ENCODE assay signal across 24 mouse cellular contexts in the genomic region with DNA sequence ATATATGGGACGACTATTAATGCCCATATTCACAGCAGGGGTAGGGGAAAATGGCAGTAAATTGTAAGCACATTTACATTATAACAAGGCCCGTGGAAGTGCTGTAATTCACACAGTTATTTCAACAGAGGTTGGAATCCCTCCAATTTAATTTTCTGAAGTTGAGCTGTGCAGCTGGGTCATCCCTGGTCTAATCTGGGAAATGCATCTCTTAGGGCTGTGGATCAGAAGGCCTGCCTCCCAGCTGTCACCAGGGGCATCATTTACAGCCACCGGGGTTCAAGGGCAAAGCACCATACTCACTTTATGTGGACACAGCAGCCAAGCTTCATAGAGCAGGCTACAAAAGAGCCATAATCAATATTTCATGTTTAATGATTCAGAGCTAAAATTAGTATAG. TPM values are rescaled to one million over a fixed set of nuclear protein-coding genes. Genes with fewer than 3 reads are reported as not detected.
DNase-seq lines count a peak whose midpoint lies in the region; ATAC-seq lines count a peak whose summit lies in the region.
"Had no signal": no experiment of that assay in that cellular context is flagged by ENCODE, and none has a peak within 500 bp of the region (broad histone marks: within the 10 kb centered on the region; RNA-seq: fewer than 3 reads in every experiment).

No protein-coding gene starts in this region.

- ATAC-seq in midbrain, embryonic 11.5 days (ENCODE audit: low FRiP score), result peak; percentile 79
- peak; percentile 84 for ATAC-seq in midbrain, embryonic 13.5 days
- peak; percentile 88; the same call in 1 of the 2 replicates for ATAC-seq in neural tube, embryonic 14.5 days (ENCODE audit: low read depth)
- no peak for ATAC-seq in megakaryocyte, adult 5-6 weeks (ENCODE audit: poor library complexity, severe bottlenecking)
- ATAC-seq: activated CD4-positive, CD25-positive, alpha-beta regulatory T cell, adult 4 months; Patski had no signal

- WGBS in midbrain, embryonic 11.5 days, result 62% methylated on average over 3 of the region's 3 CpGs
- 79% methylated on average over 3 of the region's 3 CpGs for WGBS in midbrain, embryonic 10.5 days
- WGBS in midbrain, embryonic 13.5 days, result 31% methylated on average over 3 of the region's 3 CpGs
- WGBS in neural tube, embryonic 14.5 days, result 17% methylated on average over 3 of the region's 3 CpGs

- no peaks in the 10 kb centered on the region for H3K9me3 ChIP-seq in midbrain, embryonic 11.5 days (ENCODE audit: control insufficient read depth, low read length)
- H3K9me3 ChIP-seq in midbrain, embryonic 10.5 days (replicated peaks), result no peaks in the 10 kb centered on the region
- H3K9me3 ChIP-seq in midbrain, embryonic 13.5 days, result no peaks in the 10 kb centered on the region
- H3K9me3 ChIP-seq in neural tube, embryonic 14.5 days (ENCODE audit: control insufficient read depth, low read length), result no peaks in the 10 kb centered on the region
- H3K9me3 ChIP-seq: embryonic facial prominence, embryonic 13.5 days; heart, embryonic 13.5 days; kidney, embryonic 15.5 days; limb, embryonic 13.5 days; liver, embryonic 13.5 days had no signal

- no peak overlapping the region for H3K27ac ChIP-seq in midbrain, embryonic 11.5 days (ENCODE audit: low read depth, low read length)
- no peak overlapping the region for H3K27ac ChIP-seq in midbrain, embryonic 10.5 days (replicated peaks)
- no peak overlapping the region for H3K27ac ChIP-seq in midbrain, embryonic 13.5 days
- no peak overlapping the region for H3K27ac ChIP-seq in neural tube, embryonic 14.5 days (ENCODE audit: low read depth, low read length)
- H3K27ac ChIP-seq: embryonic facial prominence, embryonic 13.5 days; heart, embryonic 13.5 days; kidney, embryonic 15.5 days; limb, embryonic 13.5 days; liver, embryonic 13.5 days had no signal

- no peaks in the 10 kb centered on the region for H3K27me3 ChIP-seq in midbrain, embryonic 11.5 days (ENCODE audit: control insufficient read depth, insufficient read depth, low read length)
- no peaks in the 10 kb centered on the region for H3K27me3 ChIP-seq in midbrain, embryonic 10.5 days (ENCODE audit: low read depth, poor library complexity, severe bottlenecking)
- no peaks in the 10 kb centered on the region for H3K27me3 ChIP-seq in midbrain, embryonic 13.5 days
- H3K27me3 ChIP-seq in neural tube, embryonic 14.5 days (ENCODE audit: control insufficient read depth, insufficient read depth, low read length), result no peaks in the 10 kb centered on the region
- H3K27me3 ChIP-seq: embryonic facial prominence, embryonic 13.5 days; heart, embryonic 13.5 days; kidney, embryonic 15.5 days; liver, embryonic 13.5 days had no signal

- H3K36me3 ChIP-seq in midbrain, embryonic 11.5 days (ENCODE audit: control insufficient read depth, insufficient read depth, low read length), result no peaks in the 10 kb centered on the region
- H3K36me3 ChIP-seq in midbrain, embryonic 10.5 days, result no peaks in the 10 kb centered on the region
- H3K36me3 ChIP-seq in midbrain, embryonic 13.5 days, result no peaks in the 10 kb centered on the region
- H3K36me3 ChIP-seq in neural tube, embryonic 14.5 days (ENCODE audit: control insufficient read depth, insufficient read depth, low read length), result no peaks in the 10 kb centered on the region
- H3K36me3 ChIP-seq: embryonic facial prominence, embryonic 13.5 days; heart, embryonic 13.5 days; kidney, embryonic 15.5 days; limb, embryonic 13.5 days; liver, embryonic 13.5 days had no signal

- DNase-seq in embryo, embryonic 10.5 days (ENCODE audit: low spot score), result peak; percentile 29
- DNase-seq in embryo, embryonic 9.5 days (ENCODE audit: extremely low spot score), result no peak
- no peak for DNase-seq in midbrain, embryonic 11.5 days (ENCODE audit: low spot score, missing footprints)
- DNase-seq in midbrain, embryonic 10.5 days (ENCODE audit: low spot score), result no peak
- DNase-seq in layer of hippocampus, postnatal 14 days (ENCODE audit: low spot score in 2 of 2), result no peak
- DNase-seq: adrenal gland, postnatal 14 days; cerebellum, adult 18-20 months; cerebellum, postnatal 25 days; heart, adult 18-20 months; kidney, postnatal 4 days; layer of hippocampus, adult 9-11 months; liver, embryonic 13.5 days; lung, embryonic 14.5 days; lung, postnatal 36 days; thymus, adult 2 months had no signal

- no peak overlapping the region for H3K4me3 ChIP-seq in midbrain, embryonic 11.5 days (ENCODE audit: low read depth, low read length)
- H3K4me3 ChIP-seq in midbrain, embryonic 10.5 days, result no peak overlapping the region
- no peak overlapping the region for H3K4me3 ChIP-seq in midbrain, embryonic 13.5 days (replicated peaks)
- no peak overlapping the region for H3K4me3 ChIP-seq in neural tube, embryonic 14.5 days (ENCODE audit: low read depth, low read length)
- H3K4me3 ChIP-seq: embryonic facial prominence, embryonic 13.5 days; heart, embryonic 13.5 days; kidney, embryonic 15.5 days; limb, embryonic 13.5 days; liver, embryonic 13.5 days had no signal

- H3K4me2 ChIP-seq in midbrain, embryonic 11.5 days, result no peak overlapping the region
- H3K4me2 ChIP-seq in midbrain, embryonic 13.5 days (replicated peaks), result no peak overlapping the region
- no peak overlapping the region for H3K4me2 ChIP-seq in neural tube, embryonic 14.5 days (ENCODE audit: low read depth, low read length)
- H3K4me2 ChIP-seq: embryonic facial prominence, embryonic 13.5 days; heart, embryonic 13.5 days; kidney, embryonic 15.5 days; limb, embryonic 13.5 days; liver, embryonic 13.5 days; lung, embryonic 14.5 days had no signal

- H3K9ac ChIP-seq in midbrain, embryonic 11.5 days (ENCODE audit: low read length), result no peak overlapping the region
- H3K9ac ChIP-seq in midbrain, embryonic 13.5 days (replicated peaks), result no peak overlapping the region
- H3K9ac ChIP-seq in neural tube, embryonic 14.5 days (replicated peaks; ENCODE audit: low read depth, low read length), result no peak overlapping the region
- H3K9ac ChIP-seq: embryonic facial prominence, embryonic 13.5 days; heart, embryonic 13.5 days; kidney, embryonic 15.5 days; limb, embryonic 13.5 days; liver, embryonic 13.5 days; lung, embryonic 14.5 days had no signal

- H3K4me1 ChIP-seq in midbrain, embryonic 11.5 days (ENCODE audit: control insufficient read depth, insufficient read depth, low read length), result no peaks in the 10 kb centered on the region
- no peaks in the 10 kb centered on the region for H3K4me1 ChIP-seq in midbrain, embryonic 10.5 days
- H3K4me1 ChIP-seq in midbrain, embryonic 13.5 days (replicated peaks), result peaks cover 7% of the 10 kb centered on the region
- 0 out of 2 replicates have a peak, but pooled peaks cover 5% of the 10 kb centered on the region for H3K4me1 ChIP-seq in neural tube, embryonic 14.5 days (ENCODE audit: control insufficient read depth, insufficient read depth, low read length)
- H3K4me1 ChIP-seq: embryonic facial prominence, embryonic 13.5 days; heart, embryonic 13.5 days; liver, embryonic 13.5 days had no signal

RNA-seq across cellular contexts. Expression of a gene that starts 28.5 kb away (rescaled TPM):
- polyA plus RNA-seq in midbrain, embryonic 11.5 days (2014; fragmentation: Nextera tagmentation; extraction: Ambion mirVana), result 83.1 and 89.8 TPM in 2 replicates
- 39.7 and 65.1 TPM in 2 replicates for polyA plus RNA-seq in midbrain, embryonic 10.5 days (2016; fragmentation: Nextera tagmentation; extraction: Ambion mirVana)
- 127 and 128 TPM in 2 replicates for polyA plus RNA-seq in midbrain, embryonic 13.5 days (2015; fragmentation: Nextera tagmentation; extraction: Ambion mirVana)
- 172 and 188 TPM in 2 replicates for polyA plus RNA-seq in neural tube, embryonic 14.5 days (2014; fragmentation: Nextera tagmentation; extraction: Ambion mirVana)
- total RNA-seq in megakaryocyte, adult 5-6 weeks (2015), result 0.11 and 0.25 TPM in 2 replicates
- total RNA-seq in megakaryocyte, adult 5-6 weeks (2017), result not detected in 2 replicates
- 100 to 1,000 TPM; 300 to 309 TPM for total RNA-seq in layer of hippocampus, postnatal 14 days (2021)
